Mouse (Mus musculus) monocyte, adult 2 months (primary cell): ENCODE data around the gene Rpl23.

Experiments used
- DNase-seq, 2 experiments: peaks; one replicate each; pipeline ENCODE4 v3.0.0; 2022; ENCODE audit warnings: low spot score in 2 of 2, low read depth in 1 of 2

Gene Rpl23

DNA sequence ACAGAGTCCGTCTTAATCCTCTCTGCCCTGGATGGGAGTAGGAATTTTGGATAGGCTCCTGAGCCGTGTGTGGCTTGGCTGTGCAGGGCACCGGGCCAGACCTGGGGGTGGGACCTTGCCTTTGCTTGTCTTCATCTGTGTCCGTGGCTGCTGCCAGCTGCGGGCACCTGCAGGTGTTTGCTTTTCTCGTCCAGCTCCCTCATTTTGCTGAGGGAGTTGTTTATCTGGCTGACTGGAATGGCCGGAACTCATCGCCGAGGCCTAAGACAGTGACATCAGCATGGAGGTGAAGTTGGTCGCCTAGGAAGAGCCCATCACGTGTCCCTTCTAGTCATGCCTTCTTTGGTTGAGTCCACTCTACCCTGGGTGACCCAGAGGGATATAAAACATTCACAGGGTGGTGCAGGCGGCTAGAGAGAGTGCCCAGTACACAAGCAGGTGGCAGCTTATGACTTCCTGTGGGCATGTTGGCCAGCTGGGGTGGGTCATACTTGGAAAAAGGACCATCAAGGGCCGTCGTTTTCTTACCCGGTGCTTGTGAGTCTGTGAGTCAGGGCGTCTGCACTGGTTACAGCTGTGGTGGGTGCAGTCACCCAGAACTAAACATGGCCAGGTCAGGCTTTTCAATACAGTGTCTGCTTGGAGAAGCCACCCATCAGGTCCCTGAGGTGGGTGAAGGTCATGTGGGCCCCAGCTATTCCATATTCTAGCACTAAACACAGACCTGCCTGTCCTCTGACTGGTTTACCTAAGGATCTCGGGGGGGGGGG, 31.7 kb upstream of the Rpl23 start:
- no peak for DNase-seq

DNA sequence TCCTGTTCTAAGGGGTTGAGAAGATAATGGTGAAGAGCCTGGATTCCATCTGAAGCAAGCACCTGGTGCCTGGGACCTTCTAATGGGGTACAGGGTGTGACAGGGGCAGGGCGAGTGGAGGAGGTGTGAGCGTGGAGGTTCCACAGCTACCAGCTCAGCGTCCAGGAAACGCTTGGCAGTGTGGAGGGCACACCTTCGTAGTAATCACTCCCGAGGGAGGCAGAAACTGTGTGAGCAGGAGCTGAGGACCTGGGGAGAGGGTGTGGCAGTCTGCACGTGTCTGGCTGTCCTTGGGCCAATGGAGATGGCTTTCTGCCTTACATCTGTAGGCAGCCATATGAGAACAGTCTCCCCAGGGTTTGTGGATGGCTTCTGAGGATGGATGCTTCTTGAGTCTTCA, 30.8 kb upstream of the Rpl23 start:
- DNase-seq, result no peak

DNA sequence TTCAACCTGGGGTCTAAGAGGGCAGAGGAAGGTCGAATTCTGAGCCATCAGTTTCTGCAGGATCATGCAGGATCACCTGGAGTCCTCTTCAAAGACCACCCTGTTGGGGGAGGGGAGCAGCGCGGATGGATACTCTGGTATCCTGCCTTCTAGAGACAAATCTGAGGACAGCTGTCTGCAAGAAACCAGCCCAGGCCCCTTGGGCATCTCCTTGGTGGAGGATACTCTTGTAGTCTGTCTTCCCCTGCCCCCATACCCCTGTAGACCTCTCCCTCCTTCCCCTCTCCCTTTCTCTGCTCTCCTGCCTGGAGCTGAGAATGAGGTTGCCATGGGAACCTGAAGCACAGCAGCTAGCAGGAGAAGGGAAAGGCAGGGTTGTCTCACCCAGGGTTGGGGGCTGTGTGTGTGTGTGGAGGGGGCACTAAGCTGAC, 30.3 kb upstream of the Rpl23 start:
- no peak for DNase-seq

GRCm38 (mm10) chr11:97811569-97812362, 29.5 kb upstream of the Rpl23 start:
- DNase-seq, result no peak

- DNase-seq, result no peak
Measured at GRCm38 (mm10) chr11:97810970-97811369, 28.7 kb upstream of the Rpl23 start.

GRCm38 (mm10) chr11:97810356-97810755, 28.1 kb upstream of the Rpl23 start:
- DNase-seq, result no peak

DNA sequence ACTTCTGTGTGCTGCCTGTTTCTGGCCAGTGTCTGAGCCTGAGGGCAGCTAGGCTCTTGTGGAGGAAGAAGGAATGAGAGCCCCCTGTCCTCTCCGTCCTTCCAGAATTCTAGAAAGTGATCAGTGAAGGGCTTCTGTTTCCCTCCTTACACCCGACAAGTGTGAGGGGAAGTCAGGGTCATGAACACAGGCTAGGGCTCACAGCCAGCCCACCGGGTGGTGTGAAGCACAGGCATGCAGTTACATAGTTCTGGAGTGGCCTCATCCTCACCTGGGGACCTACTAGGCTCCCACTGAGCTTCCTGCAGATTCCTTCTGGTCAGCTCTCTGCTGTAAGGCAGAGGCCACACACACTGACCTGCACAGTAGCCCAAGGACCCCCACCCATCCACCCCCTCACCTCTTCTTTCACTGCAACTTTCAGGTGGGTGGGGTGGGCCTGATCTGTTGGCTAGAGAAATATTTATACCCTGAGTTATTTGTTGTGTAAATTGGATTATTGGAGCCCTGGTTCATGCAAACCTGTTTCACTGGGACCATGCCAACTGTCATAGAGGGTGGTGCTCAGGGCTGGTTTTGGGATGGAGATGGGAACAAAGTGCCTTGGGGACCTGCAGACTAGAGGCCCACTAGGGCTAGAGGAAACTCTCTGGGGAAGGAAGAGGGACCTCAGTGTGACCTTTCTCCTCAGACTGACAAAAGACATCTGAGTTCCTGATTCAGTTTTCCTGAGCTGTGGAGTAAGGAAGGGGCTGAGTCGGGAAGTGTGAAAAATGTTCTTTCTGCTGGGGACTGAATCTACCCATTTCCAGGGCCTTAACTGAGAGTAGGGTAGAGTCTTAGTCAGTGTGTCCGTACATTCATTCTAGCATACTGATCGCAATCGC, 27.2 kb upstream of the Rpl23 start:
- no peak for DNase-seq

- DNase-seq, result no peak
Measured at GRCm38 (mm10) chr11:97808621-97809234, 26.5 kb upstream of the Rpl23 start.

GRCm38 (mm10) chr11:97808093-97808492, 25.9 kb upstream of the Rpl23 start:
- no peak for DNase-seq

- no peak for DNase-seq
Measured at GRCm38 (mm10) chr11:97807626-97808025, 25.4 kb upstream of the Rpl23 start.

DNA sequence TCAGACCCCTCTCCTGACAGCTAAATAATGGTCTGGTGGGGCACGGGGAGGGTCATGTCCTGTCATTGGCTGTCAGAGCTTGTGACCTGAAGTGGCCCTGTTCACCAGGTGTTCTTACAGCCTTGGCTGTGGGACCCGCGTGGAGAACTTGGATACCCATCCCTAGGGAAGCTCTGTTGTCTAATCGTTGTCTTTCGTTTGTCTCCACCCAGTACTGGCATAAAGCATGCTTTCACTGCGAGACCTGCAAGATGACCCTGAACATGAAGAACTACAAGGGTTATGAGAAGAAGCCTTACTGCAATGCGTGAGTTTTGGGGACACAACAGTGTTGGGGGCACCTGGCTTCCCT, 24.4 kb upstream of the Rpl23 start:
- DNase-seq, result no peak

DNA sequence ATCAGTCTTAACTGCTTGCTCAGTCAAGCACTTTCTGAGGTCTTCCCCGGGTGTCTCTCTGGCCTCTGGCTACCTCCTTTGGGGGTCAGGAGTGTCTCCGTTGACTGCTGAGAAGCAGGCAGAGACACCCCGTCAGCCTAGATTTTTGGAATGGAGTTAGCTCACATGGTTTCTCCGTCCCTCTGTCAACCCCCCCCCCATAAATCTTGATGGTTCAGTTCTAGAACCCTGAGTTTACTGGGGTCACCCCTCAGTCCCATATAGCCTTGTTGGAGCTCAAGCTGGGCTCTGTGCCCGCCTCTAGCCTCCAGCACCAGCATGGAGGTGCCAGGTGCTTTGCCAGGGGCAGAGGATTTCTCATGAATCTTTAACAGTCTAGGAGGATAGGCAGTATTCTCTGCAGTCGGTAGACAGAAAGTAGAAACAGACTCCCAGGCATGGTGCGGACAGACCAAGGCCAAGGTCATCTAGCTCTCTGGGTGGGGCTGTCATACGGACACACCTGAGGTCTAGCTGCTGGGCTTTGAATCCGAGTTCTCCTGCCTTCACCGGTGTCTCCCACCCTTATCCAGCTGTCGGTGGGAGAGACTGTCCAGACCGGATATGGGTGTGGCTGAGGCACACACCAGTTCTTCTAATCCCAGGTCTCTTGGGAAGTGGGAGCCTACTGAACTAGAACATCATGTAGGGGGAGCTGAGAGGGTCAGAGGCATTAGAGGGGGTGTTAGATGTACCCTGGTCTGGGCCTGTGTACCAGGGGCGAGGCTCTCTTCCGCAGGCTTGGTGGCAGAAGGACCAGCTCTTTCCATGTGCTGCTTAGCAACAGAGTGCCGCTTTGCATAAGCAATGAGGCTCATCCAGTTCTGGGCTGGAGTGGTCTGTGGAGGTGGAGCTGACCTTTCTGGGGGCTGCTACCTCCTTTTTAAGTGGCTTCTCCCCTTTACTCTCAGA, 23.7 kb upstream of the Rpl23 start:
- DNase-seq, result no peak

DNA sequence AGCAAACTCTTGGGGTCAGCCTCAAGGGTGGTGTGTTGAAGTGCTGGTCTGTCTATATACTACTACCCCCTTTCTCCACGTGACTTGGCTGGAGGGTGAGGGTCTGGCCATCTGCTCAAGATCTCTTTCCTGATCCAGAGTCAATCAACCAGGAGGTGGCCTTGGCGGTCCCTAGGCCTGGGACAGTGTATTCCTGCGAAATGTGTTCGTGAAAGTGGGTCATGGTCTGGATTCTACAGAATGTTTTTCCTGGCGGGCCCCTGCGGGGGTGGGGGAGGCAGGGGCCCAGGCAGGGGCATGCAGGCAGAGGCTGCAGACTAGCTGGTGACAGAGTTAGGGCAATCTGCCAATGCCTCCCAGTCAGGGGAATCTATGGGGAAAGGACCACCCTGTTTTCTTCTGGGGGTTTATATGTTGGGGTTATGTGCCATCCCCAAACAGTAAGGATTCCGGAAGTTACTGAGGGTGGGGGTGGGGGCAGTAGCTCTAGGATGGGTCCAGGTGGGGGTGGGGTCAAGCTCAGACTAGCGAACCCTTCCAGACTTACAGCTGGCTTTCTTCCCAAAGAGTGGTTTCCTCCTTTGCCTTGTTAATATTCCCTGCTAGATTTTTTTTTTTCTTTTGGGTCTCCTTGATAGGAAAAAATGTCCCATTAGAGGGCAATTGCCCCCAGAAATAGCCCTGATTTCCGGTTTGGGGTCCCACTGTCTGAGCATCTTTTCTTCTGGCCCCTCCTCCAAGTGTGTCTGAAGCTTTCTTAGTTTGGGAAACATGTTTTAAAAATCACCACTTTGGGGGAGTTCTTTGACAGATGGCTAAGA, 22.8 kb upstream of the Rpl23 start:
- DNase-seq, result no peak

- DNase-seq, result no peak
Measured at GRCm38 (mm10) chr11:97803847-97804246, 21.6 kb upstream of the Rpl23 start.

DNA sequence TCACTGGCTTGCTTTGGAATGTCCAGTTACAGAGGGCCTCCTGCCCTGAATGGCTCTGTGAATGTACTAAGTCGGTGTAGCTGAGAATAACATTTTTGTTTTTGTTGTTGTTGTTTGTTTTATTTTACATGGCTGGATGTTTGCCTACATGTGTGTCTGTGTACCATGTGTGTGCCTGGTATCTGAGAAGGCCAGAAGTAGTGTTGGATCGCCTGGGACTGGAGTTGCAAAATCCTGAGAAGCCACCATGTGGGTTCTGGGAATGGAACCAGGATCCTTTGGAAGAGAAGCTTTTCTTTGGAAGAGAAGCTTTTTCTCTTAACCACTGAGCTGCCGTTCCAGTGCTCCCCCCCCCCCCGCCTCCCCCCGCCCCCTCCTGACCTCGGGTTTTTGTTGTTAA, 20.3 kb upstream of the Rpl23 start:
- no peak for DNase-seq

DNA sequence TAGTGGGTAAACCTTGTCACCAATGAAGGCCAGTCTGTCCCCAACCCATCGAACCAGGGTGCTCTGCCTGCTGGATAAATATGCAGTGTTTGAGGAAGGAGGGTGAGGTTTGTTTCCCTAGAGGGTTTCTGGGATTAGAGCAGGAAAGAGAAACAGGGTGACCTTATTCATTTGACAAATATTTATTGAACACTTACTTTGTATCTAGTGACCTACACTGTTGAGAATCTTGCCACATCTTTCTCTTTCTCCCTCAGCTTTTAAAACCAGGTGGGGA, 19.9 kb upstream of the Rpl23 start:
- DNase-seq, result no peak

GRCm38 (mm10) chr11:97801409-97802193, 19.4 kb upstream of the Rpl23 start:
- DNase-seq, result no peak

GRCm38 (mm10) chr11:97800691-97801408, 18.6 kb upstream of the Rpl23 start:
- no peak for DNase-seq
